Mouse (Mus musculus) thymus, postnatal 0 days (tissue): ENCODE results near the gene Olfr357. TPM values are rescaled to one million over a fixed set of nuclear protein-coding genes. Genes with fewer than 3 reads are reported as not detected.

Experiments used
- DNase-seq: peaks from one replicate; pipeline ENCODE4 v3.0.0-alpha.2; 2015; ENCODE audit warnings: low spot score
- polyA plus RNA-seq: library from polyadenylated mRNA; unstranded; fragments of >200 nt; fragmentation: Nextera tagmentation; extraction: Ambion mirVana; gene quantifications from 2 replicates; pipeline ENCODE4 v1.2.1, GENCODE M21; 2015

The Olfr357 gene
- not detected in 2 replicates for polyA plus RNA-seq

- DNase-seq, result no peak
Observed at GRCm38 (mm10) chr2:36993527-36993926, at the start of gene Olfr357. Gene Olfr357, plus strand, starts transcription at chr2:36993827.

- no peak for DNase-seq
Observed at GRCm38 (mm10) chr2:36997030-36997429, 3.4 kb downstream of the Olfr357 start.

GRCm38 (mm10) chr2:37009235-37009634, 15.6 kb downstream of the Olfr357 start, which contains the start of gene Olfr358:
Gene Olfr358, minus strand, starts transcription at chr2:37009335.
- DNase-seq, result no peak

Other genes starting within 250 kb of the Olfr357 start
- gene Olfr348, start 209.6 kb upstream of the Olfr357 start, polyA plus RNA-seq, result not detected in 2 replicates
- gene Olfr50, start 203.3 kb upstream of the Olfr357 start, polyA plus RNA-seq, result not detected in 2 replicates
- not detected in 2 replicates for gene Olfr3, start 176.8 kb upstream of the Olfr357 start, polyA plus RNA-seq
- gene Olfr350, start 147.5 kb upstream of the Olfr357 start, polyA plus RNA-seq, result not detected in 2 replicates
- not detected in 2 replicates for gene Olfr351, start 131.2 kb upstream of the Olfr357 start, polyA plus RNA-seq
- not detected in 2 replicates for gene Olfr352, start 125.4 kb upstream of the Olfr357 start, polyA plus RNA-seq
- gene Olfr353, start 100.9 kb upstream of the Olfr357 start, polyA plus RNA-seq, result not detected in 2 replicates
- gene Olfr354, start 88.1 kb upstream of the Olfr357 start, polyA plus RNA-seq, result not detected in 2 replicates
- gene Olfr355, start 64.9 kb upstream of the Olfr357 start, polyA plus RNA-seq, result not detected in 2 replicates
- gene Olfr356, start 56.7 kb upstream of the Olfr357 start, polyA plus RNA-seq, result not detected in 2 replicates
- not detected in 2 replicates for gene Olfr358, start 15.5 kb downstream of the Olfr357 start, polyA plus RNA-seq
- gene Olfr360, start 71.9 kb downstream of the Olfr357 start, polyA plus RNA-seq, result not detected in 2 replicates
- gene Olfr361, start 95.5 kb downstream of the Olfr357 start, polyA plus RNA-seq, result not detected in 2 replicates
- gene Olfr362, start 124.1 kb downstream of the Olfr357 start, polyA plus RNA-seq, result not detected in 2 replicates
- gene Olfr364-ps1, start 145.5 kb downstream of the Olfr357 start, polyA plus RNA-seq, result not detected in 2 replicates
- not detected in 2 replicates for gene Olfr365, start 194.4 kb downstream of the Olfr357 start, polyA plus RNA-seq
- not detected in 2 replicates for gene Olfr366, start 217.7 kb downstream of the Olfr357 start, polyA plus RNA-seq